Mouse (Mus musculus) retina, postnatal 1 day (tissue): ENCODE measurements around the gene Ubtd2.

Experiments
- DNase-seq: peaks from one replicate; pipeline ENCODE4 v3.0.0-alpha.2; 2012

Gene Ubtd2

DNA sequence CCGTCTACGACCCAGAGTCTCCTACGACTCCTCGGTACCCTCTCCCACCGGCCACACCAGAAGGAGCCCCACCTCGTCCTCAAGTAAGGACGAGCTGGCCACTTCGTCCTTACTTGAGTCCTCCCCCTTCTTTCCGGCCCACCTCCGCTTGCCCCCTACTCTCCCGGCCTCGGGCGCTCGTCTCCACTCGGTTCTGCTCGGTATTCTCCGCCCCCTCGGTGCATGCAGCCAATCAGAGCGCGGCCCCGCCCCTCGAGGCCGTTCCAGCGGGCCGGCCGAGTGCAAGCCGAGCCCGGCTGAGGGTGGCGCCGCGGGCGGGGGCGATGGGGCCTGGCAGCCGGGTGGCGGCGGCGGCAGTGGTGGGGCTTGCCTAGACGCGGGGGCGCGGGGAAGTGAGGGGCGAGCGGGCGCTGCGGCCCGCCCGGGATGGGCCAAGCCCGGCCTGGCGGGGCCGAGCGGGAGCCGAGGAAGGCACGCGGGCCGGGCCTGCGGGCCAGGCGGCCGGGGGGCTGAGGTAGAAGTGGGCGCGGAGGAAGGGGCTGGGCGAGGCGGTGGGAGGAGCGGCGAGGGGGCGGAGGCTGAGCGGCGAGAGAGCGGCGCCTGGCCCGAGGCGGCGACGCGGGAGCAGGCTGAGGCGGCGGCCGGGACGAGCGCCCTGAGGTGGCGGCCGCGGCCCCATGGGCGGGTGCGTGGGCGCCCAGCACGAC lies at the start of gene Ubtd2:
TSS of gene Ubtd2 (plus strand) at position 571 of the 707 bp plus-strand sequence.
- peak; percentile 97 for DNase-seq

DNA sequence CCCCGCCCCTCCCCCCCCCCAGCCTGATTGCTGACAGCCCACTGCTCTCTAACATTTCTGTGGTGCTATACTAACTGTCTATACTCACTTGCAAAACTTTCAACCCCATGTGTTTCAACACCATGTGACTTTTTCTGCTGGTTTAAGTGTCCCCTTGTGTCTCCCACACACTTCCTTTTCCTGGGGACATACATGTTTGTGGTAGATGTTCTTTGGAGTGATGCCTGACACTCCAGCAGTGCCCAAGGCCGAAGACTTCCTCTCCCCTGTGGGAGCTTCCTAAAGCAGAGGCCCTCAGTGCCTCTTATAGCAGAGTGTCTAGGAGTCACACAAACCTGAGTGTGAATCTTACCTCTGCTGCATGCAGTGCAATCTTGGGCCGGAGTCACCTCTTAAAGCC lies 47.3 kb upstream of the Ubtd2 start:
- DNase-seq, result no peak

DNA sequence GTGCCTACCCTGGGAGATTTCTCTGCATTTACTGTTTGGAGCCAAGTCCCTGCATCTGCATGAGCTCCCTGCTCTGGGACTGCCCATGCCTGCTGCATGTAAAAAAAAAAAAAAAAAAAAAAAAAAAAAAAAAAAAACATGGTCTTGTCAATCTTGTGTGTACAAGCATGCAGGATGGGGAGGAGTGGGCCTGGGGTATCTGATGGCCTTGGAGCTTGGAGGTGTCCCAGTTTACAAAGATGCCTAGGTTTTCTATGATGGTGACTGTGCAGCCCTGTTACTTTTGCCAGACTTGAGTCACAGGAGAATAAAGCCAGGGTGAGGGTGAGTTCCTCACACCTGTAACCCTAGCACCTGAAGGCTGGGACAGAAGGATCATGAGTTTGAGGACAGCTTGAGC lies 46.1 kb upstream of the Ubtd2 start:
- no peak for DNase-seq

DNA sequence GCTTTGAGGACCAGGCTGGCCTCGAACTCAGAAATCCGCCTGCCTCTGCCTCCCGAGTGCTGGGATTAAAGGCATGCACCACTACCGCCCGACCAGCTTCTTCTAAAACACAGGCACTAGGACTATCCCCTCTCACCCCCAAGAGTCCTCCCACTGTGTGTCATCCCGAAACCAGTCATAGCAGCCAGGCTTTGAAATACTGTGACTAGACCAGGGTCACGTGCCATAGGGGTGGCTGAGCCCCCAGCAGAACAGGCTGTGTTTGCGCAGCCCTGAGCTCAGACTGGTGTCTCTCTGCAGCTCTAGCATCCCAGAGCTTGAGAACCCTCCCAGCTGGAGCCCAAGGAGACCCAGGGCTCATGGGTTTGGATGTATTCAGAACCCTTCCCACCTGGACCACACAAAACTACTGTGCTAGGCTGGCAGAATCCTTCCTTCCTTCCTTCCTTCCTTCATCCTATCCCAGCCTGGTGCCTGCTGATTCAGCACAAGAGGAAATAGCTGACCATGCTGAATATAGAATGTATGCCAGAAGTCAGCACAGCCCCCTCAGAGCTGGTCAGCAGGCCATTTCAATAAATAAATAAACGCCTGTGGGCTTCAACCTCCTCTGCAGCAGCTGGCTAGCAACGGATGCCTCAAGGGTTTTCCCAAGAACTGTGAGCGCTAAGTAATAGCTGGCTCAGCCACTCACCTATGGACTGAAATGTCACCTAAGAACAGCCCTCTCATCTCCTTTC lies 45.2 kb upstream of the Ubtd2 start:
- peak; percentile 11 for DNase-seq

DNA sequence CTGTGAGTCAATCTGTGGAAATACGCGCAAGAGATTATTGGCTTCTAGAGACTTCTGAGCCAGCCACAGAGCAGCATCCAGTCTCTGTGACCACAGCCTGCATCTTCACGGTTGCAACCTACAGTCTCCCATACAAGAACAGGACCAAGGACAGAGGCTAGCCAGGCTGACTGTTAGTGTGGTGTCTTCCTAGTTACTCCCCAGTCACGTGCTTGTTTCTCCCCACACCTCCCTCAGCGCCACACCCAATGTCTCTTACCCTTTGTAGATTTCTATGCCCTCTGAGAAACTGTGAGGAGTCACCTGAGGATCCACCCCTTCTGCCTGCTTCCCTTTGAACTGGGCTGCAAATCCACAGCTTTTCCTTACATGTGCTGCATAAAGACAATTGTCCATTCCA lies 35.2 kb upstream of the Ubtd2 start:
- no peak for DNase-seq

DNA sequence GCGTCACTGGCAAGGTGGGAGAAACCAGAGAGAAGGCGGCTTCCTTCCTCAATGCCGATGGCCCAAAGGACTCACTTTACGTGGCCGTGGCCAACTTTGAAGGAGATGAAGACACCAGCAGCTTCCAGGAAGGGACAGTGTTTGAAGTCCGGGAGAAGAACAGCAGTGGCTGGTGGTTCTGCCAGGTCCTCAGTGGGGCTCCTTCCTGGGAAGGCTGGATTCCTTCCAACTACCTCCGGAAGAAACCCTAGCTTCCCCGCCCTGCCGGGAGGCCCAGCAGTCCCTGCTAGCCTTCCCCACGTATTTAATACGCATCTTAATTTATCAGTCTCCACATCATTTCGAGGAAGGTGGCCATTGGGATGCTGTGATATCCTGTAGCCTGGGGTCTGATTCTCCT lies 31.9 kb upstream of the Ubtd2 start:
- DNase-seq, result no peak

DNA sequence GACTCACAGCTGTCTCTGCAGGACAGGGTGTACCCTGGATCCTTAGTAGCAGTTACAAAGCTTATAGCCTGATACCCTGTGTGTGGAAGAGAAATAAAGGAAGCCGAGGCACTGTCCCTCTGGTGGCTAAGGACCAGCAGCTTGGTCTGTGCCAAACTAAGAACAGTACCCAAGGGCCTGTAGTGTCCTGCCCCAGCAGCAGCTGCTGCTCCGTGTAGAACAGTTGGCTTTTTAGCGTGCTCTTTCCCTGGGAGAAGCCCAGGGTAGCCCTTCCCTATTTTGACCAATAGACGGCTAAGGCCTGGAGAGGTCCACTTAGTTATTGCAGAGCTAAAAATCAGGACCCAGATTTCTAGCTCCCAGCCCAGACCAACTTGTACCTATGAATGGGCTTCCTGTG lies 30.6 kb upstream of the Ubtd2 start:
- DNase-seq, result no peak

DNA sequence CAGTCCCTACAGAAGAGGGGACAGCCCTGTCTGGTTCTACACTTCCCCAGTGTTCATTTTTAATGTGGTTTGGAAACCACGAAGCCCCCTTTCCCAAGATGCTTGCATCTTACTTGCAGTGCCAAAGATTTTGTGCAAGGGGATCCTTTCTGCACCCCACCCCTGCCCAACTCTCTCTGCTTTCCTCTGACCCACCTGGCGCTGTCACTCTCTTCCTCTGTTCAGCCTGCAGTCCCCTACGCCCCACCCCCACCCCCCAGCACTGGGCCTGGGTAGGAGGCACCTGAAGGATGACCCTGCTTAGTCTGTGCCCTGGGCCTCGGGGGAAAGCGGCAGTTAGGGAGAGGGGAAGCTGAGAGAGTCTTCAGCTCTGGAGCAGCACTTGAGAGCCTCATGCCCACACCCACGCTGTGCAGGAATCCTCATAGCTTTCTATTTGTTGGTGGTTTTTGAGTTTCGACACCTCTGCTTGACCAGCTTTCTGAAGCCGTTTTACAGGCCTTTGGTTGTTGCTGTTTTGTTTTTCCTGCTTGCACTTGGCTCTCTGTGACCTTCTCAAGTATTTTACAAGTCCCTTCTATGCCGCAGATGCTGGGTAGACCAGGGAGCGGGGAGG lies 30.0 kb upstream of the Ubtd2 start:
- no peak for DNase-seq

DNA sequence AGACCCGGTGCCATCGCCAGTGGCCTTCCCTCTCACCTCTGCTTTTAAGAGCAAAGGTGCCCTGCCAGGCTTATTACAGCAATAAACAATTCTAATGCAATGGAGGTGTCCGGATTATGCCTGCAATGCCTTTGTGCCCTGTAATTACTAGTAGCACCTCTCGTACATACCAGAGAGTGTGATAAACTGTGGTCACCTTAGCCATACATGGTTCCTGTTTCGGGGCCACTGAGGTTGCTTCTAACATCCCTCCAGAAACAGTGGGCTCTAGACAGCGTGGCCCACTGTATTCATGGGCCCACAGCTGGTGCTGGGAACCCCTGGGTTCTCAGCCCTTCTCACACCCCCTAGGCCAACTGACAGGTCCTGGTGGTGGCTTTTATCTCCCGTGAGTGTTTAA lies 27.6 kb upstream of the Ubtd2 start:
- DNase-seq, result no peak

DNA sequence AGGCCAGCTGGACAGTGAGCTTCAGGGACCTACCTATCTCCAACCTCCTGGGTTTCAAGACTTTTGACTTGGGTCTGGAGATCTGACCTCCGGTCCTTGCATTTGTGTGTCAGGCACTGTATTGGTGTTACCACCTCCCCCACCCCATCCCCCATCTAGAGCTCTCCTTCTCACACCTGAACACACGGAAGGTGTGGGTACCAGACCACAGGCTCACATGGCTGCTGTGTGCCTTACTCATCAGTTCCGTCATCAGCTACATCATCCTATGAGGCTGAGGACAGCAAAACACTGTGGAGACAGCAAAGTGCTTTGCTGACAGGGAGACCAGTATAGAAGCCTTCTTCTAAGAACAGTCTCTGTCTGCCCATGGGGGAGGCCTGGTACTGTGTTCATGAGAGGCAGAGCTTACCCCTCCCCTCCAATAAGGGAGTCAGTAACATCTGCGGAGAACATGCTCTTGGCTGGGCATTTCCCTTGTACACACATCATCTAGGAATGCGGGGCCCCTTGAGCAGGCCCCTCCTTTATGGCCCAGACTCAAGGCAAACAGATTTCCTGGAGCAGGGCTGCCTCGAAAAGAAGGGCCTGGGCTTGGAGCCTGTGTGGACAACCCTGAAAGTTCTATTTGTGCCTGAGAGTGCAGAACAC lies 19.6 kb upstream of the Ubtd2 start:
- no peak for DNase-seq

DNA sequence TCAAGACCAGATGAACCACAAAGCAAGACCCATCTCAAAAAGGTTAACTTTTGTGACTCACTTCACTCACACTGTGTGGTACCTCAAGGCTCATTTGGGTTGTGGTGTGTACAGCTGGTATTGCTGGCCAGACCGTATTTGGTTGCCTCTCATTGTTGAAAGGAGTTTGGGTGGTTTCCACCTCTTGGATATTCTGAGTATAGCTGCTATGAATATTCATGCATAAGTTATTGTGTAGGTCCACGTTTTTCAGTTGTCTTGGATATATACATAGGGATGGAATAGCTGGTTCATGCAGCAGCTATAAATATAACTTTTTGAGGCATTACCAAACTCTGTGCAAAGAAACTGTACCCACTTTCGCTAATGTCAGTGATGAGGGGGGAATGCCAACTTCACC lies 12.6 kb upstream of the Ubtd2 start:
- no peak for DNase-seq

DNA sequence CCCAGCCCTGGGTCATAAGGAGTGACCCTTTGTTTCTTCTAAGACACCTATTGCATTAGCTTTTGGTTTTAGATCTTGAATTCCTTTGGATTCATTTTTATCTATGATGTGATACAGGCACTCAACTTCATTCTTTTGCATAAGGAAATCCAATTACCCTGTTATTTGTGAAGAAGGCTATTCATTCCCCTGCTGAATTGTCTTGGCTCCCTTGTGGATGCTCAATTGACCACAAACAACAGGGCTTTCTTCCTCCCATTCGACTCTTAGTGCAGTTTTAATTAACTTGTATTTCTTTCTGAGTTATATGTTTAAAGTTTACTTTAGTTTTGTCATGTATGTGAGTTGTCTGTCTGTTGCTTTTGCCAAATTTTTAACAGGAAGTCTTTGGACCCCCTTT lies 10.9 kb upstream of the Ubtd2 start:
- peak; percentile 71 for DNase-seq

DNA sequence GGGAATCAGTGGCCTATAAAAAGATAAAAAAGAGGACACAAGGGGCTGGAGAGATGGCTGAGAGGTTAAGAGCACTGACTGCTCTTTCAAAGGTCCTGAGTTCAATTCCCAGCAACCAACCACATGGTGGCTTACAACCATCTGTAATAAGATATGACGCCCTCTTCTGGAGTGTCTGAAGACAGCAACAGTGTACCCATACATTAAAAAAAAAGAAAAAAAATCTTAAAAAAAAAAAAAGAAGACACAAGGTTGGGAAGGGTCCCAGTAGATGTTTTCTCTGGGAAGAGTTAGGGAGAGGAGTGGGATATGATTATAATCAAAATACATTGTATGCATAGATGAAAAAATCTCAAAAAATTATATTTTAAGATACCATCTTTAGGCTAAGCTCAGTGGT lies 10.0 kb upstream of the Ubtd2 start:
- no peak for DNase-seq

DNA sequence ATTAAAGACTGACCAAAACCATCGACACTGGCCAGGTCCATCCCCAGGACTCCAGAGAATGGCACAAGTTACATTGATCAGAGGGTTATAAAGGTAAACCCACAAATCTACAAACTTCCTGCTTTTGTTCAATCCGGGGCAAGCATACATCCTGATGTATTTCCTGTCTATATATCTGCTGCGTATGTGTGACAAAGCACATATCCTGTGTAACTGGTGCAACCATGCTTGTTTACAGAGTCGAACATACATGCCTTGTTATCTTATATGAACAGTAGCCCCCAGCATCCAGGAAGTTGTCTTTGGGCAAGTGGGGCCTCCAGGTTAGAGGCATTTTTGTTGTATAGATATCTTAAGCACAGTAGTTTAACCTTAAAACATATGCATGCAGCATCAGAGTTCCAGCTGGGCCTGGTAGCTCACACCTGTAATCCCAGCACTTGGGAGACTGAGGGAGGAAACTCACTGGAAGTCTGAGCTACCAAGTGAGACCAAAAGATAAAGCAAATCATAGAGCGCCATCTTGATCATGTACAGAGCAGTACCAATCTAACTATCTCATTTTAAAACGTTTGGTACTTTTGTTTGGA lies 9.4 kb upstream of the Ubtd2 start:
- no peak for DNase-seq

DNA sequence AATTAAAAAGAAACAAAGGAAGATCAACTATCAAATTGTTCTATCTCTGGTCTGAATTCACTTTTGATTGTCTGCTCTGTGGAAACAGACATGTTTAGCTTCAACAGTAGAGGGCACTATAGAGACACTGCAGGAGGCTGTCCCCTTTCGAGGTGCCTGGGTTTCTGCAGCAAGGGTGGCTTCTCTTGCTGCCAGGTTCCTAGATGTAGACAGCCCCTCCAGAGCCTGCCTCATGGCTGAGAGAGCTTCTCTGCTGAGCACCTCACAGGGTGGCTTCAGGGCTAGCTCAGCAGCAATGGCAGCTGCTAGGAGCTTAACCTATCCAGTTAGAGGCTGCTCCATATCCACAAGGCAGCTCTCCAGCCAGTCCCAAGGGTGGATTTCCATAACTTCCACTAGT lies 5.0 kb upstream of the Ubtd2 start:
- peak; percentile 77 for DNase-seq

DNA sequence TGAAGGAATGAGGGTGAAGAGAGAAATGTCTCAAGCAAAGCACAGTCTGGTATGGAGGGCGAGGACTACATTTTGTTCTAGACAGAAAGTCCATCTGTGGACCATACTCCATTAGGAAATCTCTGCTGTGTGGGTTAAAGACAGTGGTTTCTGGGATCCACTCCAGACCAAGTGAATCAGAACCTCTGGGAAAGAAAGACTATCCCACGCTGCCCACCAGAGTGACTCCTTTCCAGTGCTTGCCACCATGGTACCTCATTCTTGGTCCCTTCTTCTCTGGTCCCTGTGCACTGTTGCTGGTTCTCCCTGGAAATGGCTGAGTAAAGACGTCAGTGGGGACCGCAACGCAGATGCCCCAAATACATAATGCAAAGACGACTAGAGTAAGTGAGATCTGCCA lies 3.9 kb upstream of the Ubtd2 start:
- DNase-seq, result no peak

DNA sequence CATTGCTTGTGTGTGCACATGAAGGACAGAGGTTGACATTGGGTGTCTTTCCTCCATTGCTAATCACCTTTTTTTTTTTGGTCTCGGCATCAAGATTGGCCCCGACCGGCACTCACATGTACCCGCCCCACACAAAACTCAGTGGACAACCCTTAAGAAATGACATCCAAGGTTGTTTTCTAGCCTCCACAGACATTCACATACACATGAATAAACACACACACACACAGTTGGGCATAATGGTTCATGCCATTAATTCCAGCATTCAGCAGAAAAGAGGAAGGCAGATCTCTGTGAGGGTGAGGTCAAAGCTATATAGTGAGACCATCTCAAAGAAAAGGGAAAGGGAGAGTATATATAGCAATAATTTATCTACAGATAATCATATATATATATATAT lies 2.4 kb upstream of the Ubtd2 start:
- DNase-seq, result no peak

DNA sequence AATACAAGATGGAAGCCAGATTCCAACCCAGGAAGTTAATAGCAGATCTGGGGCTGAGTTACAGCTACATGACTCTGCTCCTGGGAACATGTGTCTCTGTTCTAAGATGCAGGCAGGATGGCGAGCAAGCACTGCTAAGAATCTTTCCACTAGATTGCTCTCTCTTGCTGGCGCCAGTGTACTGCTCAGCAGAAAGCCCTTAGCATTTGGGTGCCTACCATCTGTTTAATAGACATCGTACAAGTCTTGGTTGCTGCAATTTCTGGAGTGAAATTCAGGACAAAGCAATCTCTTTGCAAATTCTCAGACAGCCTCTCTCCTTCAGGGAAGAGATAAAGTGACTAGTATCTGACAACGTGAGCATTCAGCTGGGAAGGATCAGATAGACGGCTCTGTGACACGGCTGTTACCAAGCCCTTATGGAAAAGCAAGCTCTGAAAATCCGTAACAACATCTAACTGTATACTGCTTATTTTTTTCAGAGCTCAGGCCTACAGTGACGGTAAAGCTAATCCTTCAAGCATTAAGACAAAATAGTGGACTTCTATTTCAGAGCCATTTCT lies 1.7 kb upstream of the Ubtd2 start:
- DNase-seq, result no peak

DNA sequence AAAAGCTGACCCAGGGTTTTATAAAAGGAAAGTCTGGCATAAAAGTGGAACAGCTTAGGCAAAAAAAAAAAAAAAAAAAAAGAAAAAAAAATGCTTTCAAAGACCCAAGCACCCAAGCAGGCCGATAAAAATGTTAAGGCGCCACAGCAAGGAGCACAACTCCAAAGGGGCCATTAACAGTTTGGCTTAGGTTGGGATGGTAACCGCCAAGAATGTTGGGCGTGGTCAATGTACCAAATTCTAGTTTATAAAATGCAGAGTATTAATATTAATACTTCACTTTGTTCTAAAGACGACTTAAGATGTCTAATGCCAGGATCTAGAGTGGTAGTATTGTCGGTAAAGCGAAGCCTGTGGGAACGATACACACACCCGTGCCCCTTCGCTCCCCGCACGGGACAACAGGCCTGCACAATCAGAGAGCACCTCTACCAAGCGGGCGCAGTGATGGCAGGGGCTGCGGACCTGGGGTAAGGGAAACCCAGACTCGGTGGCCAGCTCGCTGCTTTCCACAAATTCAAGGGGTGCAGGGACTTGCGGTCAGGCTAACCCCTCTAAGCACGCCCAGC lies 855 bp upstream of the Ubtd2 start:
- no peak for DNase-seq

DNA sequence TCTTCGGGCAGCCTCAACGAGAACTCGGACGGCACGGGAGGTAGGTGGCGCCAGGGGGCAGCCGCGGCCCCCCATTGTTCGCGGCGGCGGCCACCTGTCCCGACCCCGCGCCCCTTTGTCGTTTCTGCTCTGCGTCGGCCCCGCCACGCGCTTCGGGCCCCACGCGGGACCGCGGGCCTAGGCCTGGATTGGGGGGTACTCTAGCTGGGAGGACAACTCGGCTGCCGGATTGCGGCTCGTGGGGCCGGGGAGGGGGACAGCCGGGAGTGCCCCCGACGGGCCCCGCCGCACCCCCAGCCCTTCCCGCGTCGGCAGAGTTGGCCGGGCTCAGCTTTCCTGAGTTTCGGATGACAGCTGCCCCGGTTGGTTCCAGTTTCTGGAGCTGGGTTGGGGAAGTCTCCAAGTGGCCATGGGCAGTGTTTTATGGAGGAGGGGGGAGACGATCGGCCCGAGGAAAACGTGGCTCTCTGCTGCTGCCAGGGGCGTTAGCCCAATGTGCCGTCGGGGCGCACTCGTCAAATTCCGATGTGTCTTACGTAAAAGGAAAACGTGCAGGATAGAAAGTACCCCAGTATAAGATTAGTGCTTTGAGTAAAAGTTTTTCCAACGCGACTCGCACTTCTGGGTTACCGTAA lies 454 bp downstream of the Ubtd2 start:
- DNase-seq, result peak; percentile 63

DNA sequence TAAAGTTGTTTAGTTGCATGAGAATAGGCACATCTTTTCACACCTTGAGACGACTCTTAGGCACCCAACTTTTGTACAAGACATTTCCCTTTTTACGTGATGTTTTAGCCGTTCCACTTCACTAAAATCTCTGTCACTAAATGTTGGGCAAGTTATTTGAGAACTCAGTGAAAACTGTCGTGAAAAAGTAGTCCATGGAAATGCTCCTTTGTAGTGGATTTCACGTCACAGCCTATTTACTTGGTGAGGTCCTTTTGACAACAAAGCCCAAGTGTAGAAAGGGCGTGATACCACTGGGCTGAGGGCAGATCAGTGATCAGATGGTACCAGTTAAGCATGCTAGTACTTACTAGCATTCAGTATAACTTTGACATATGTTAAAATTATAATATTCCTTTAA lies 1.2 kb downstream of the Ubtd2 start:
- DNase-seq, result peak; percentile 25

DNA sequence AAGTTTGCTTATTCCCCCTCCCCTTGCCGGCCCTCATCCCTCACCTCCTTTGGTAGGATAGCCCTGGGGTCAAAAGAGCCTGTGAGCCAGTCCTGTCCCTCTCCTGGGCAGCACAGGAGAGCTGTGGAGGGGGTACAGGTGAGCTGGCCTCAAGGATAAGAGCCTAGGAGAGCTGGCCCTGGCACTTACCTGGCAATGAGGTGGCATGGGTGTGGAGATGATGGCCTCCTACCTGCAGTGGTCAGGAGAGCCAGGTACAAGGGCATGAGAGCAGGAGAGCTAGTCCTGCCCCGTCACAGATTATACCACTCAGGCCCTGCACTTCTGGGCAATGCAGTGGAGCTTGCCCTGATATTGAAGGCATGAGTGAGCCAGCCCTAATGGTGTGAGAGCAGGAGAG lies 9.1 kb downstream of the Ubtd2 start:
- no peak for DNase-seq
